Mouse (Mus musculus): ENCODE data around the gene Myh10. TPM values are rescaled to one million over a fixed set of nuclear protein-coding genes. Genes with fewer than 3 reads are reported as not detected.

Myh10 gene
- total and polyA plus RNA-seq, 2 experiments from 2014 or later: 69.9 to 185 TPM

GRCm38 (mm10) chr11:68832793-68833192, 141.4 kb downstream of the Myh10 start:
- no peak for ATAC-seq

GRCm38 (mm10) chr11:68833593-68833992, 142.2 kb downstream of the Myh10 start:
- Histone ChIP-seq H3K27ac (no peak overlapping the region), H3K4me3 (ENCODE audit: low read length) (no peak overlapping the region), H3K27me3 (ENCODE audit: insufficient read depth, low read length) (no peaks in the 10 kb centered on the region), H3K36me3 (ENCODE audit: insufficient read depth, low read length) (peaks cover 34% of the 10 kb centered on the region), H3K9me3 (ENCODE audit: low read length) (no peaks in the 10 kb centered on the region), H3K4me2 (ENCODE audit: low read depth, low read length) (no peak overlapping the region), H3K9ac (replicated peaks; ENCODE audit: low read length) (no peak overlapping the region), H3K4me1 (ENCODE audit: insufficient read depth, low read length) (no peaks in the 10 kb centered on the region)
- no peak for ATAC-seq
- DNase-seq (ENCODE audit: low spot score): no peak
- no peak for TF ChIP-seq CTCF (IDR thresholded peaks at IDR 0.05; ENCODE audit: low read depth)

More at GRCm38 (mm10) chr11:68832793-68833192, 141.4 kb downstream of the Myh10 start:
- no peak for DNase-seq (ENCODE audit: low spot score)
- no peak for TF ChIP-seq CTCF (IDR thresholded peaks at IDR 0.05; ENCODE audit: low read depth)
- WGBS: 80% methylated on average over 4 of the region's 4 CpGs
- H3K27ac ChIP-seq: no peak overlapping the region
- H3K4me1 ChIP-seq (ENCODE audit: insufficient read depth, low read length): no peaks in the 10 kb centered on the region
- H3K36me3 ChIP-seq (ENCODE audit: insufficient read depth, low read length): peaks cover 41% of the 10 kb centered on the region
- H3K27me3 ChIP-seq (ENCODE audit: insufficient read depth, low read length): no peaks in the 10 kb centered on the region
- H3K9ac ChIP-seq (replicated peaks; ENCODE audit: low read length): no peak overlapping the region
- H3K4me2 ChIP-seq (ENCODE audit: low read depth, low read length): no peak overlapping the region
- no peak overlapping the region for H3K4me3 ChIP-seq (ENCODE audit: low read length)
- H3K9me3 ChIP-seq (ENCODE audit: low read length): no peaks in the 10 kb centered on the region

DNA sequence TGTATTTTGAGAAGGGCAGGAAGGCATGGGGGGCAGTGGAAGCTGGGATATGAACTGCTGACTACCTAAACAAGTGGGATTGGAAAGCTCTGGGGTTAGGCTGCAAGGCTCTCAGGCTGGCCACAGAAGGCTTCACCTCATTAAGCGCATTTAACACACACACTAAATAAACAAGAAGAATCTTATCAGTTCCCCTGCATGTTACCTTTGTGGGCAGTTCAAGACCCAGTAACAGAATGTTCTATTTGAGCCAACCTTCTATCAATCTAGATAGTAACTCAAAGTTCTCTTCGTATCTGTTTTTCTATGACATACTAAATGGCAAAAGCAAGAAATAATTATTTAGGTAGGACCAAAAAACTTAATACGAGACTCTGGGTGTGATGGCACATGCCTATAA, 143.7 kb downstream of the Myh10 start:
- Histone ChIP-seq H3K36me3 (ENCODE audit: insufficient read depth, low read length) (peaks cover 31% of the 10 kb centered on the region), H3K4me2 (ENCODE audit: low read depth, low read length) (no peak overlapping the region), H3K4me3 (ENCODE audit: low read length) (no peak overlapping the region), H3K27ac (no peak overlapping the region), H3K9me3 (ENCODE audit: low read length) (no peaks in the 10 kb centered on the region), H3K9ac (replicated peaks; ENCODE audit: low read length) (no peak overlapping the region), H3K27me3 (ENCODE audit: insufficient read depth, low read length) (no peaks in the 10 kb centered on the region), H3K4me1 (ENCODE audit: insufficient read depth, low read length) (no peaks in the 10 kb centered on the region)
- no peak for TF ChIP-seq CTCF (IDR thresholded peaks at IDR 0.05; ENCODE audit: low read depth)
- no peak for DNase-seq (ENCODE audit: low spot score)
- 95% methylated on average over 3 of the region's 3 CpGs for WGBS
- ATAC-seq: no peak

GRCm38 (mm10) chr11:68839606-68840005, 148.2 kb downstream of the Myh10 start:
- Histone ChIP-seq H3K9me3 (ENCODE audit: low read length) (no peaks in the 10 kb centered on the region), H3K27me3 (ENCODE audit: insufficient read depth, low read length) (no peaks in the 10 kb centered on the region), H3K9ac (replicated peaks; ENCODE audit: low read length) (no peak overlapping the region), H3K27ac (no peak overlapping the region), H3K36me3 (ENCODE audit: insufficient read depth, low read length) (peaks cover 30% of the 10 kb centered on the region), H3K4me1 (ENCODE audit: insufficient read depth, low read length) (no peaks in the 10 kb centered on the region), H3K4me3 (ENCODE audit: low read length) (no peak overlapping the region), H3K4me2 (ENCODE audit: low read depth, low read length) (no peak overlapping the region)
- ATAC-seq: no peak
- no peak for DNase-seq (ENCODE audit: low spot score)
- WGBS: 66% methylated on average over 5 of the region's 5 CpGs
- TF ChIP-seq CTCF (IDR thresholded peaks at IDR 0.05; ENCODE audit: low read depth): no peak

DNA sequence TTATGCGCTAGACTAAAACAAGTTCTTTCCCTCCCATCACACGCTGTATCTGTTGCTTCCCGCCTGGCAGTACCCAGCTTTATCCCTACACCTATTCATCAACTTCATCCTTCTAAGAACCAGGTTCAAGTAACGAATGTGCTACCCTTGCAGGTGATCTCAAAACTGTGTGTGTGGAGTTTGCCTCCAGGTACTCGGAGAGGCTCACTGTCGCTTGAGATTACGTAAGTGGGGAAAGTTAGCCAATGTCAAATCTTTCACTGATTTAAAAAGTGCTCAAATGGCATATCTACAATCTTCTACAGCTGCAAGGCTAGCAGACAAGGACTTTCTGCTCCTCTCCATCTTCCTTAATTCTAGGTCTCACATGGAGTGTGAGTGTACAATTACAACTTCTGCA, 159.5 kb downstream of the Myh10 start:
- no peak for DNase-seq (ENCODE audit: low spot score)
- peaks cover 12% of the 10 kb centered on the region for H3K4me1 ChIP-seq (ENCODE audit: insufficient read depth, low read length)
- H3K4me2 ChIP-seq (ENCODE audit: low read depth, low read length): peak overlapping the region; percentile 79
- 86% methylated on average over 7 of the region's 7 CpGs for WGBS
- H3K27ac ChIP-seq: no peak overlapping the region
- TF ChIP-seq CTCF (IDR thresholded peaks at IDR 0.05; ENCODE audit: low read depth): no peak
- no peak overlapping the region for H3K9ac ChIP-seq (replicated peaks; ENCODE audit: low read length)
- no peaks in the 10 kb centered on the region for H3K36me3 ChIP-seq (ENCODE audit: insufficient read depth, low read length)
- no peaks in the 10 kb centered on the region for H3K27me3 ChIP-seq (ENCODE audit: insufficient read depth, low read length)
- no peak overlapping the region for H3K4me3 ChIP-seq (ENCODE audit: low read length)
- ATAC-seq: no peak
- no peaks in the 10 kb centered on the region for H3K9me3 ChIP-seq (ENCODE audit: low read length)

GRCm38 (mm10) chr11:68851644-68852485, 160.5 kb downstream of the Myh10 start:
- Histone ChIP-seq H3K36me3 (ENCODE audit: insufficient read depth, low read length) (no peaks in the 10 kb centered on the region), H3K27ac (peak overlapping the region; percentile 89), H3K4me1 (ENCODE audit: insufficient read depth, low read length) (peaks cover 12% of the 10 kb centered on the region), H3K4me3 (ENCODE audit: low read length) (peak overlapping the region; percentile 84), H3K9me3 (ENCODE audit: low read length) (no peaks in the 10 kb centered on the region), H3K27me3 (ENCODE audit: insufficient read depth, low read length) (no peaks in the 10 kb centered on the region), H3K9ac (replicated peaks; ENCODE audit: low read length) (peak overlapping the region; percentile 88), H3K4me2 (ENCODE audit: low read depth, low read length) (peak overlapping the region; percentile 79)
- no peak for DNase-seq (ENCODE audit: low spot score)
- no peak for ATAC-seq
- no peak for TF ChIP-seq CTCF (IDR thresholded peaks at IDR 0.05; ENCODE audit: low read depth)
- 3% methylated on average over 13 of the region's 13 CpGs for WGBS

- peak overlapping the region; percentile 88 for H3K9ac ChIP-seq (replicated peaks; ENCODE audit: low read length)
- 0% methylated on average over 35 of the region's 36 CpGs for WGBS
- H3K4me3 ChIP-seq (ENCODE audit: low read length): peak overlapping the region; percentile 84
- DNase-seq (ENCODE audit: low spot score) (peak; percentile 58), ATAC-seq (no peak; the same call in 1 of the 2 replicates)
- H3K27me3 ChIP-seq (ENCODE audit: insufficient read depth, low read length): no peaks in the 10 kb centered on the region
- H3K4me1 ChIP-seq (ENCODE audit: insufficient read depth, low read length): peaks cover 12% of the 10 kb centered on the region
- peak overlapping the region; percentile 89 for H3K27ac ChIP-seq
- no peaks in the 10 kb centered on the region for H3K9me3 ChIP-seq (ENCODE audit: low read length)
- no peak; the same call in 1 of the 2 replicates for TF ChIP-seq CTCF (IDR thresholded peaks at IDR 0.05; ENCODE audit: low read depth)
- no peaks in the 10 kb centered on the region for H3K36me3 ChIP-seq (ENCODE audit: insufficient read depth, low read length)
- peak overlapping the region; percentile 79 for H3K4me2 ChIP-seq (ENCODE audit: low read depth, low read length)
Observed at GRCm38 (mm10) chr11:68852486-68852901, 161.1 kb downstream of the Myh10 start.

Measured in hindbrain, postnatal 0 days (tissue).